Mouse (Mus musculus) testis, adult 2 months (tissue): ENCODE measurements at regions not wholly inside any gene's neighbourhood (a gene's known extent, or its start where the extent isn't known, plus 50 kb on each side); places are given as distances from the start of the nearest gene placed in this dataset.

Experiments used
- CTCF ChIP-seq: fragments of 200-500 bp; IDR thresholded peaks from 2 replicates; pipeline ENCODE4 v1.5.1; 2012; ENCODE audit warnings: low read depth, mild to moderate bottlenecking, inconsistent platforms, low read length, moderate library complexity; ENCODE audit not compliant: control insufficient read depth, insufficient read depth, insufficient replicate concordance
- POLR2A ChIP-seq: fragments of 200-500 bp; IDR thresholded peaks from 2 replicates; pipeline ENCODE4 v1.6.1; 2012; ENCODE audit warnings: low read depth, mild to moderate bottlenecking, inconsistent platforms, low read length, moderate library complexity; ENCODE audit not compliant: control insufficient read depth

GRCm38 (mm10) chr16:78725541-78725940 is 149.0 kb upstream of the D16Ertd472e start:
- TF ChIP-seq POLR2A (no peak), CTCF (no peak)
